Mouse (Mus musculus): ENCODE data around the gene Sit1.
A peak's percentile ranks its signal among the peaks of the same experiment; 100 is the strongest.

The Sit1 gene

GRCm38 (mm10) chr4:43483535-43484091 is at the start of gene Sit1:
Gene Sit1, minus strand, starts transcription at chr4:43483734.
- DNase-seq (ENCODE audit: low spot score): no peak

- peak; percentile 56 for DNase-seq (ENCODE audit: low spot score)
Observed at GRCm38 (mm10) chr4:43533270-43533669, 49.7 kb upstream of the Sit1 start.

GRCm38 (mm10) chr4:43530581-43530980 is 47.0 kb upstream of the Sit1 start:
- DNase-seq (ENCODE audit: low spot score): peak; percentile 72

GRCm38 (mm10) chr4:43530081-43530501 is 46.6 kb upstream of the Sit1 start:
- no peak for DNase-seq (ENCODE audit: low spot score)

DNA sequence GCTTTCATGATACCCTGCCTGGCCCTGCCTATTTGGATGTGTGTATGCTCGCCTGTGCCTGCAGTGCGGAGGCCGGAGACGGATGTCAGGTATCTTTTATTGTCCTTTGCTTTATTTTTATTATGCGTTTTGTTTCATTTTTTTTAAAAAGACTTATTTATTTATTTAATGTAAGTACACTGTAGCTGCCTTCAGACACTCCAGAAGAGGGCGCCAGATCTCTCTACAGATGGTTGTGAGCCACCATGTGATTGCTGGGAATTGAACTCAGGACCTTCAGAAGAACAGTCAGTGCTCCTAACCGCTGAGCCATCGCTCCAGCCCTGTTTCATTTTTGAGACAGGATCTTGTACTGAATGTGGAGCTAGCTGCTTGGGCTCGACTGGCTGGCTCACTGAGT is 45.0 kb upstream of the Sit1 start:
- no peak for DNase-seq (ENCODE audit: low spot score)

- DNase-seq (ENCODE audit: low spot score): no peak
Observed at GRCm38 (mm10) chr4:43527880-43528279, 44.3 kb upstream of the Sit1 start.

- peak; percentile 83 for DNase-seq (ENCODE audit: low spot score)
Observed at GRCm38 (mm10) chr4:43519956-43520355, 36.4 kb upstream of the Sit1 start.

DNA sequence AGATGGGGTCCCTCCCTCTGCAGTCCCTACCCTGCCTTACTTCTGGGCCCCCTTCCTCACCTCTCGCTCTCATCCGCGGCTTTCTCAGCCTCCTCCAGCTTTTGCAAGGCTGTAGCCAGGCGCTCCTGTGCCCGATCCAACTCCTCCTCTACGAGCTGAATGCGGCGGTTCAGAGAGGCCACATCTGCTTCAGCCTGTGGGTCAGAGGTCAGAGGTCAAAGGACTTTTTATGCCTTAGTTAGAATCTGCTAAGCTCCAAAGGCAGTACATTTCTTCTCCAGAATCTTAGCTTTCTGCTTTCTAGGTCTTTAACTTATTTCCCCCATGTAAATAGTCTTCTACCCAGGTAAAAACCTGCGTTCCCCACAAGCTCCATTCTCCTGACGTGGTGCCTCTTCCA is 36.0 kb upstream of the Sit1 start:
- DNase-seq (ENCODE audit: low spot score): no peak

GRCm38 (mm10) chr4:43515764-43516708 is 32.5 kb upstream of the Sit1 start:
- DNase-seq (ENCODE audit: low spot score): no peak

- no peak for DNase-seq (ENCODE audit: low spot score)
Observed at GRCm38 (mm10) chr4:43513791-43514190, 30.3 kb upstream of the Sit1 start.

GRCm38 (mm10) chr4:43513300-43513699 is 29.8 kb upstream of the Sit1 start:
- DNase-seq (ENCODE audit: low spot score): no peak

DNA sequence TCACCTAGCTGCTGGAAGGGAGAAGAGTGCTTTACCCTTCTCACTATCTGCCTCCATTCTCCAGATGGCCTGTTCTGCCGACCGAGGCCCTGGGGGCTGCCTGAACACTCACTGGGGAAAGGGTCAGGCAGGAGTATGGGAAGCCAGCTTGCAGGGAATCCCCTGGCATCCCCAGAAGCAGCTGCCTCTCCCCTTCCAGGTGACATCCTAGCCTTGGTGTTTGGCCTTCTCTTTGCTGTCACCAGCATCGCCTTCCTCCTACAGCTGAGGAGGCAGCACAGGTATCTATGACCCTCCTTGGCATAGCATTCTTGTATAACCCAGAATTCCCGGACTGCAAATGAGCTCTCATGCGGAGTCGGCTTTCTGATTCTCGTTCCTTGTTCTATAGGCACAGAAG is 29.1 kb upstream of the Sit1 start:
- no peak for DNase-seq (ENCODE audit: low spot score)

GRCm38 (mm10) chr4:43511675-43512454 is 28.3 kb upstream of the Sit1 start:
- no peak for DNase-seq (ENCODE audit: low spot score)

- no peak for DNase-seq (ENCODE audit: low spot score)
Observed at GRCm38 (mm10) chr4:43509109-43509508, 25.6 kb upstream of the Sit1 start.

- DNase-seq (ENCODE audit: low spot score): peak; percentile 57
Observed at GRCm38 (mm10) chr4:43508666-43508997, 25.1 kb upstream of the Sit1 start.

DNA sequence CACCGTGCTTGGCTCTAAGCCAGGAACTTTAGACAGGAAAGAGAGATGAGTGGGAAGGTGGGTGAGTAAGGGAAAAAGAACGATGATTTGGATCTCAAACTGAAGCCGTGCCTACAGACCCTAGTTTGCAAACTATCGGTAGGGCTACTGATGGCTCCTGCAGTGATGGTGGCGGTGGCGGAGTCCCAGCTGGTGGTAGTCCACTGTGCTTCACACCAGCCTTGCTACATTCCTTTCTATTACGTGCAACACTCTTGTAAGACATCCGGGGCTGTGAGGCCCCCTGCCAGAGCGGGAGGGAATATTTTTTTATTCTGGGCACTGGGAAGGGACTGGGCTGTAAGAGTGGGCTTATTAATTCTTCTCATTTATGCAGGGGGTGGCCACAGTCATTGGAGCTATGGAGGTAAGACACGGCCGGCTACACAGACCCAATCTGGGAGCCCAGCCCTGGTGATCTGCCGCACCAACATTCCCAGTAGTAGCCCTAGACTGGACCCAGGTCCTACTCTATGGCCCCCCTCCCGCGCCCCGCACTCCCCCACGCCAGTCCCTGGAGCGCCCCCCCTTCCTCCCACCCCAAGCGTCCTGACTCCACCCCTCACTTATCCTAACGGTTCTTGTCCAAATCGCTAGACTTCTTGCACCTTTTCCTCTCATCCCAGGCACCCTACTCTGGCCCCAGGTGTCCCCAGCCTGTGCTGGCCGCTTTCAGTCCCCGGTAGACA is 24.6 kb upstream of the Sit1 start:
- no peak for DNase-seq (ENCODE audit: low spot score)

DNA sequence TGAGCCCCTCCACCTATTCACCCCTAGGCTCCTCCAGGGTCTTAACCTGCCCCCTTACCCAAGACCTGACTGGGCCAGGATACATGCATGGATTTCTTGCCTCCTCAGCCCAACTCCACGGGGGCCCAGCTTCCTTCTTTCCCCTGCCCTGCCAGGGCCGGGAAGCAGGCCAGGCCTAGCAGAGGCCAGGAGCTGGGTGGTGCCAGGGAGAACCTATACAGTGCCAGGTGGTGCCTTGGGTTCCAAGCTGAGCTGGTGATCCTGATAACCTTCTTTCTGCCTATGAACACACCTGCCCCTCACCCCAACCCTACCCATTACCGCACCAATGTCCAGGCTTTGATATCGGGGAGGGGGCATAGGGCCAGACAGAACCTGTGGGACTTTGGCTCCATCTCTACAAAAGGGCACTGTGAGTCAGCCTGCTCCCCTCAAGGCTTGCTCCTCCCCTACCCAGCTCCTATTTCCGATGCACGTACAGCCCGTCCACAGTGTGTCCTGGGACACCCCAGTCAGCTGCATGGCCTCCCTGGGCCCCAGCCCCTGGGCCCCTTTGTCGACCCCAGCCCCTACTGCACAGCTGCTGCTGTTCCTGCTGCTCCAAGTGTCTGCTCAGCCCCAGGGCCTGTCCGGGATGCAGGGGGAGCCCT is 23.1 kb upstream of the Sit1 start, which contains the start of gene Car9:
Gene Car9, plus strand, starts transcription at position 431 of the 650 bp plus-strand sequence.
- no peak for DNase-seq (ENCODE audit: low spot score)

DNA sequence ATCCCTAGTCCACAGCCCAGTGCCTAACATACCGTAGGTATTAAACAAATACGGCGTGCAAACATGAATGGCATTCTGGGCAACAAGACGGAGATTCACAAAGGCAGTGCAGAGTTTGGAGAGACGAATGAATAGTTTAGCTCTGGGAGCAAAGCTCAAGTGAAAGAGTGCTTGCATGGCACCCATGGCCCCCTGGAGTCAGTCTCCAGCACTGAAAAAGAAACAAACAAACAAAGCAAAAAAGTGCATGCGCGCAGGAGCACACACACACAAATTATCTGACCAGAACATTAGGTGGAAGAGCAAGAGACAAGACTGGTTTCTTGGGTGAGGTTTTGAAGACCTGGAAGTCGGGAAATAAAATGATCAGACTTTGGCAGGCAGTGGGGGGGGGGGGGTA is 22.5 kb upstream of the Sit1 start:
- DNase-seq (ENCODE audit: low spot score): no peak

DNA sequence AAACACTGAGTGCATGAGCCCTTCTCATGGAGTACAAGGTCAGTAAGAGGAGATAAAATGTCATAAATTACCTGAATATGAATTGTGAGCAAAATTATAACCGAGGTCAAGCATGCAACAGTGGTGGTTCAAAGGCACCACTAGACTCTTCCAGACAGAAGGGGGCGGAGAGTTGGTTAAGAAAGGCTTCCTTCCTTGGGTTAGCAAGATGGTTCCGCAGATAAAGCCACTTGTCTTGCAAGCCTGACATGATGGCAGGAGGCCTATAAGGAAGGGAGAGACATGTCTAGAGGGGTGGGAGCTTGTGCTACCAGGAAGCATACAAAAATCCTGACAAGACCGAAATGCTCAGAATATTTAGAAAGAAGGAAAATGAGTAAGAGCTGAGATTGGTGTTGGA is 20.7 kb upstream of the Sit1 start:
- no peak for DNase-seq (ENCODE audit: low spot score)

DNA sequence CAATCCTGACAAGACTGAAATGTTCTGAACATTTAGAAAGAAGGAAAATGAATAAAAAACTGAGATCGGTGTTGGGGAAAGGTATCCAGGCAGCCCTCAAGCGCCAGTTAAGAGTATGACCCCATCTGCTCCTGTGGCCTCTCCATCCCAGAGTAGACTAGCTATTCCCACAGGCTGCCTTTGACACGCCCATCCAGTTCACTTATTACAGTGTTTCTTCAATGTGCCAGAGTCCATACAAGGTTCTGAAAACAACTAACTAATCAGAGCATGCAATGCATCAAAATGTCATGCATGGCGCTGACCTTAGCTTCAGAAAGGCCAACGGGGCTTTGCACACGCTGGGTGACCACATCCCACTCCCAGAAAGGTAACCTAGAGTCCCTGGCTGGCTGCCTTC is 20.0 kb upstream of the Sit1 start:
- no peak for DNase-seq (ENCODE audit: low spot score)

- no peak for DNase-seq (ENCODE audit: low spot score)
Observed at GRCm38 (mm10) chr4:43503041-43503440, 19.5 kb upstream of the Sit1 start.

All from ovary, postnatal 36 days (tissue).